Mouse (Mus musculus) embryo, embryonic 11.5 days (tissue): ENCODE measurements at regions not wholly inside any gene's neighbourhood (a gene's known extent, or its start where the extent isn't known, plus 50 kb on each side); places are given as distances from the start of the nearest gene placed in this dataset.
A peak's percentile ranks its signal among the peaks of the same experiment; 100 is the strongest.

Experiments
- DNase-seq: peaks from one replicate; pipeline ENCODE4 v3.0.0-alpha.2; 2012; ENCODE audit warnings: low read depth, low spot score

GRCm38 (mm10) chr14:103932170-103932569 lies 88.0 kb upstream of the Ednrb start:
- no peak for DNase-seq

GRCm38 (mm10) chr14:103929734-103930364 lies 85.6 kb upstream of the Ednrb start:
- no peak for DNase-seq

GRCm38 (mm10) chr14:103929155-103929729 lies 85.0 kb upstream of the Ednrb start:
- no peak for DNase-seq

GRCm38 (mm10) chr14:103920169-103920568 lies 76.0 kb upstream of the Ednrb start:
- no peak for DNase-seq

- no peak for DNase-seq
Observed at GRCm38 (mm10) chr14:103919380-103919779, 75.2 kb upstream of the Ednrb start.

- no peak for DNase-seq
Observed at GRCm38 (mm10) chr14:103913453-103913852, 69.3 kb upstream of the Ednrb start.

- DNase-seq: no peak
Observed at GRCm38 (mm10) chr14:103911707-103912106, 67.5 kb upstream of the Ednrb start.

GRCm38 (mm10) chr14:103911280-103911679 lies 67.1 kb upstream of the Ednrb start:
- DNase-seq: no peak

- no peak for DNase-seq
Observed at GRCm38 (mm10) chr14:103906417-103907070, 62.3 kb upstream of the Ednrb start.

- no peak for DNase-seq
Observed at GRCm38 (mm10) chr14:103900817-103901216, 56.6 kb upstream of the Ednrb start.

GRCm38 (mm10) chr14:103899111-103899814 lies 55.1 kb upstream of the Ednrb start:
- DNase-seq: peak; percentile 68

GRCm38 (mm10) chr14:103898689-103899088 lies 54.5 kb upstream of the Ednrb start:
- DNase-seq: peak; percentile 26

- DNase-seq: no peak
Observed at GRCm38 (mm10) chr14:103895261-103895660, 51.1 kb upstream of the Ednrb start.
